Mouse (Mus musculus): Measurements from ENCODE around the gene Srsf10. TPM values are rescaled to one million over a fixed set of nuclear protein-coding genes. Genes with fewer than 3 reads are reported as not detected.

Gene Srsf10
- total and polyA plus RNA-seq, 2 experiments from 2014 or later = 61.0 to 147 TPM

DNA sequence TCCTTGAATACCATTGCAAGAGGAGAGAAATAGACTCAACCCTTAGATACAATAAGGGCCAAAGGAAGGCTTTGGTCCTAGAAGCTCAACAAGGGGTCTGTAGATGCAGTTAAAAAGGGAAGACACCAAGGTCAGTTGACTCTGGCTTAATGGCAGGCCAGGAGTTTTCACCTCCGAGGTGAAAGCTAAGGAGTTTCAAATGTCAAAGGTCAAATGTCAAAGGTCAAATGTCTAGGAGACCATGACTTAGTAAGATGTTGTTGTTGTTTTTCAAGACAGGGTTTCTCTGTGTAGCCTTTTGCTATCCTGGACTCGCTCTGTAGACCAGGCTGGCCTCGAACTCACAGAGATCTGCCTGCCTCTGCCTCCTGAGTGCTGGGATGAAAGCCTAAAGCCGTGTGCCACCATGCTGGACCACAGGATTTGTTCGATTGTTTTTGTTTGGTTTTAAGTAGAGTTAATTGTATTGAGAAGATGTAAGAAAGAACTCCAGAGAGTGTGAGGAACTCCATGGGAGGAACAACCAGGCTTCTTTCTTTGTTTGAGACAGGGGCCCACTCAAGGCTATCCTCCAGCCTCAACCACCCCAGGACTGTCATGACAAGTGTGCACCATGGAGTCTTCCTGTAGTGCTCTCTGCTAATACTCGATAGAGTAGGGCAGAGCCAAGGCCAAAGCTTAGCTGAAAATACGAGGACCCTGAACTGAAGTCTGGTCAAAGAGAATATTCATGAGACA is 33.8 kb downstream of the Srsf10 start:
- Histone ChIP-seq H3K9ac (replicated peaks; ENCODE audit: low read length) (no peak overlapping the region), H3K9me3 (ENCODE audit: low read length) (no peaks in the 10 kb centered on the region), H3K27ac (no peak overlapping the region), H3K4me1 (ENCODE audit: insufficient read depth, low read length) (no peaks in the 10 kb centered on the region), H3K4me3 (ENCODE audit: low read length) (no peak overlapping the region), H3K27me3 (ENCODE audit: insufficient read depth, low read length) (no peaks in the 10 kb centered on the region), H3K36me3 (ENCODE audit: insufficient read depth, low read length) (no peaks in the 10 kb centered on the region), H3K4me2 (ENCODE audit: low read depth, low read length) (no peak overlapping the region)
- TF ChIP-seq CTCF (IDR thresholded peaks at IDR 0.05; ENCODE audit: low read depth) = no peak
- ATAC-seq = no peak
- DNase-seq (ENCODE audit: low spot score) = no peak
- 83% methylated on average over 7 of the region's 7 CpGs for WGBS

DNA sequence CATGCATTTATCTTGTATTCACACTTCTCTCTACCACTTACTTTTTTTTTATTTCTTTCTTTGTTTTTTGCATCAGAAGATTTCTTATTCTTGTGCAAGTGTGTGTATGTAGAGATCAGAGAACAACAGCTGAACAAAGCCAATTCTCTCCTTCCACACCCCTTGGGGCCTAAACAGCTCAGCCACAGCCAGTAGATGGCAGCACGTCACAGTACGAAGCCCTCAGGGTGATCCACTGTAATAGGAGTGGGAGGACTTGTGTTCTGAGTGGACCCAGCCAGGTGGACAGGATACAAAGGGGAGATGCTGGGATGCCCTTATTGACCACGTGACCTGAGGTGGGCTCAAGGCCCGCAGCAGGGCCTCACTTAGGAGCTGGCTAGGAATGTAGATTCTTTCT is 34.3 kb downstream of the Srsf10 start:
- no peaks in the 10 kb centered on the region for H3K4me1 ChIP-seq (ENCODE audit: insufficient read depth, low read length)
- TF ChIP-seq CTCF (IDR thresholded peaks at IDR 0.05; ENCODE audit: low read depth) = peak; percentile 84
- WGBS = 8% methylated on average over 4 of the region's 4 CpGs
- H3K4me2 ChIP-seq (ENCODE audit: low read depth, low read length) = no peak overlapping the region
- H3K27me3 ChIP-seq (ENCODE audit: insufficient read depth, low read length) = no peaks in the 10 kb centered on the region
- peak; percentile 87 for ATAC-seq
- H3K36me3 ChIP-seq (ENCODE audit: insufficient read depth, low read length) = no peaks in the 10 kb centered on the region
- peak; percentile 82 for DNase-seq (ENCODE audit: low spot score)
- no peak overlapping the region for H3K27ac ChIP-seq
- no peak overlapping the region for H3K4me3 ChIP-seq (ENCODE audit: low read length)
- H3K9ac ChIP-seq (replicated peaks; ENCODE audit: low read length) = no peak overlapping the region
- H3K9me3 ChIP-seq (ENCODE audit: low read length) = no peaks in the 10 kb centered on the region

- DNase-seq (ENCODE audit: low spot score) = no peak
- no peak overlapping the region for H3K4me2 ChIP-seq (ENCODE audit: low read depth, low read length)
- ATAC-seq = no peak
- TF ChIP-seq CTCF (IDR thresholded peaks at IDR 0.05; ENCODE audit: low read depth) = no peak
- no peak overlapping the region for H3K27ac ChIP-seq
- H3K27me3 ChIP-seq (ENCODE audit: insufficient read depth, low read length) = no peaks in the 10 kb centered on the region
- H3K4me3 ChIP-seq (ENCODE audit: low read length) = no peak overlapping the region
- no peaks in the 10 kb centered on the region for H3K9me3 ChIP-seq (ENCODE audit: low read length)
- 95% methylated on average over 2 of the region's 2 CpGs for WGBS
- no peak overlapping the region for H3K9ac ChIP-seq (replicated peaks; ENCODE audit: low read length)
- H3K4me1 ChIP-seq (ENCODE audit: insufficient read depth, low read length) = no peaks in the 10 kb centered on the region
- H3K36me3 ChIP-seq (ENCODE audit: insufficient read depth, low read length) = no peaks in the 10 kb centered on the region
Measured at GRCm38 (mm10) chr4:135891539-135891938, 36.0 kb downstream of the Srsf10 start.

GRCm38 (mm10) chr4:135892884-135893283 is 37.3 kb downstream of the Srsf10 start:
- no peaks in the 10 kb centered on the region for H3K27me3 ChIP-seq (ENCODE audit: insufficient read depth, low read length)
- no peak overlapping the region for H3K27ac ChIP-seq
- peak; percentile 36 for TF ChIP-seq CTCF (IDR thresholded peaks at IDR 0.05; ENCODE audit: low read depth)
- no peak overlapping the region for H3K4me3 ChIP-seq (ENCODE audit: low read length)
- H3K9ac ChIP-seq (replicated peaks; ENCODE audit: low read length) = no peak overlapping the region
- DNase-seq (ENCODE audit: low spot score) (no peak), ATAC-seq (no peak)
- no peak overlapping the region for H3K4me2 ChIP-seq (ENCODE audit: low read depth, low read length)
- no peaks in the 10 kb centered on the region for H3K36me3 ChIP-seq (ENCODE audit: insufficient read depth, low read length)
- WGBS = 75% methylated on average over 4 of the region's 4 CpGs
- H3K9me3 ChIP-seq (ENCODE audit: low read length) = no peaks in the 10 kb centered on the region
- no peaks in the 10 kb centered on the region for H3K4me1 ChIP-seq (ENCODE audit: insufficient read depth, low read length)

GRCm38 (mm10) chr4:135895071-135895571 is 39.6 kb downstream of the Srsf10 start, which contains the start of gene Cnr2:
TSS of gene Cnr2 (plus strand) at chr4:135895394.
- Histone ChIP-seq H3K4me3 (ENCODE audit: low read length) (no peak within 1 kb of the TSS), H3K36me3 (ENCODE audit: insufficient read depth, low read length) (no peaks in the 10 kb centered on the region), H3K4me2 (ENCODE audit: low read depth, low read length) (no peak within 1 kb of the TSS), H3K4me1 (ENCODE audit: insufficient read depth, low read length) (no peaks in the 10 kb centered on the region), H3K9ac (replicated peaks; ENCODE audit: low read length) (no peak within 1 kb of the TSS), H3K27me3 (ENCODE audit: insufficient read depth, low read length) (no peaks in the 10 kb centered on the region), H3K9me3 (ENCODE audit: low read length) (no peaks in the 10 kb centered on the region), H3K27ac (no peak within 1 kb of the TSS)
- 59% methylated on average over 8 of the region's 8 CpGs for WGBS
- DNase-seq (ENCODE audit: low spot score) (no peak), ATAC-seq (no peak)
- TF ChIP-seq CTCF (IDR thresholded peaks at IDR 0.05; ENCODE audit: low read depth) = no peak

DNA sequence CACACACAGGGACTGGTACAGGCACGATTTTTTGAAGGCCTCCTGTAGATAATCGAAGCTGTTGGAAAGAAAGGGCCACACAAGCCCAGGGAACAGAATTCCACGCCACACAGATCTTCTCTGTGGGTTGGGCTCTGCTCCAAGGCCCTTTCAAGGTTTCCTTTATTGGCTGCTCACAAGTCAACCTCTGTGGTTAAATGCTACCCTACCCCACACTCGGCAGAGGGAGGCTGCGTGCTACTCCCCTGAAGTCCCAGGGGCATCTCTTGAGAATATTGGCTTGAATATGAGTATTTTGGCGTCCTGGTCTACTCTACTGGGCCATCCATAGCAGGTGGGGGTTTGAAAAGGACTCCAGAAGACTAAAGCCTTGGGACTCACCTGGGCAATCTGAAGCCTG is 40.6 kb downstream of the Srsf10 start:
- no peak for TF ChIP-seq CTCF (IDR thresholded peaks at IDR 0.05; ENCODE audit: low read depth)
- H3K4me2 ChIP-seq (ENCODE audit: low read depth, low read length) = no peak overlapping the region
- no peaks in the 10 kb centered on the region for H3K27me3 ChIP-seq (ENCODE audit: insufficient read depth, low read length)
- 73% methylated on average over 6 of the region's 6 CpGs for WGBS
- no peak overlapping the region for H3K4me3 ChIP-seq (ENCODE audit: low read length)
- ATAC-seq (no peak), DNase-seq (ENCODE audit: low spot score) (no peak)
- H3K27ac ChIP-seq = no peak overlapping the region
- H3K9ac ChIP-seq (replicated peaks; ENCODE audit: low read length) = no peak overlapping the region
- no peaks in the 10 kb centered on the region for H3K4me1 ChIP-seq (ENCODE audit: insufficient read depth, low read length)
- H3K36me3 ChIP-seq (ENCODE audit: insufficient read depth, low read length) = no peaks in the 10 kb centered on the region
- H3K9me3 ChIP-seq (ENCODE audit: low read length) = no peaks in the 10 kb centered on the region

- Histone ChIP-seq H3K9ac (replicated peaks; ENCODE audit: low read length) (no peak overlapping the region), H3K36me3 (ENCODE audit: insufficient read depth, low read length) (no peaks in the 10 kb centered on the region), H3K27ac (no peak overlapping the region), H3K9me3 (ENCODE audit: low read length) (no peaks in the 10 kb centered on the region), H3K4me1 (ENCODE audit: insufficient read depth, low read length) (no peaks in the 10 kb centered on the region), H3K27me3 (ENCODE audit: insufficient read depth, low read length) (no peaks in the 10 kb centered on the region), H3K4me2 (ENCODE audit: low read depth, low read length) (no peak overlapping the region), H3K4me3 (ENCODE audit: low read length) (no peak overlapping the region)
- no peak for DNase-seq (ENCODE audit: low spot score)
- TF ChIP-seq CTCF (IDR thresholded peaks at IDR 0.05; ENCODE audit: low read depth) = no peak
- 77% methylated on average over 8 of the region's 9 CpGs for WGBS
- ATAC-seq = no peak
Measured at GRCm38 (mm10) chr4:135898380-135899049, 43.0 kb downstream of the Srsf10 start.

All from hindbrain, postnatal 0 days (tissue).